Mouse (Mus musculus): ENCODE results near the gene Pcdh10. TPM values are rescaled to one million over a fixed set of nuclear protein-coding genes. Genes with fewer than 3 reads are reported as not detected.
A peak's percentile ranks its signal among the peaks of the same experiment; 100 is the strongest.

The Pcdh10 gene
- polyA plus RNA-seq (2014; fragmentation: Nextera tagmentation; extraction: Ambion mirVana) = 30.9 and 35.4 TPM in 2 replicates

- Histone ChIP-seq H3K9ac (replicated peaks; ENCODE audit: low read length) (peak within 1 kb of the TSS; percentile 77), H3K4me1 (ENCODE audit: control insufficient read depth, insufficient read depth, low read length) (peaks cover 3% of the 10 kb centered on the region; the same call in 1 of the 2 replicates), H3K36me3 (ENCODE audit: control insufficient read depth, insufficient read depth, low read length) (no peaks in the 10 kb centered on the region), H3K4me3 (replicated peaks; ENCODE audit: low read depth, low read length) (peak within 1 kb of the TSS; percentile 76), H3K4me2 (ENCODE audit: low read length) (peak within 1 kb of the TSS; percentile 87), H3K9me3 (ENCODE audit: control insufficient read depth, low read length) (no peaks in the 10 kb centered on the region), H3K27ac (replicated peaks; ENCODE audit: low read depth, low read length) (peak within 1 kb of the TSS; percentile 88), H3K27me3 (ENCODE audit: control insufficient read depth, insufficient read depth, low read length) (no peaks in the 10 kb centered on the region)
- peak; percentile 87 for ATAC-seq (ENCODE audit: low FRiP score, low TSS enrichment)
- DNase-seq = peak; percentile 99
- WGBS = under 1% methylated on average over 26 of the region's 26 CpGs
Observed at GRCm38 (mm10) chr3:45378145-45378544, at the start of gene Pcdh10. Pcdh10 (plus strand) TSS chr3:45378398.

DNA sequence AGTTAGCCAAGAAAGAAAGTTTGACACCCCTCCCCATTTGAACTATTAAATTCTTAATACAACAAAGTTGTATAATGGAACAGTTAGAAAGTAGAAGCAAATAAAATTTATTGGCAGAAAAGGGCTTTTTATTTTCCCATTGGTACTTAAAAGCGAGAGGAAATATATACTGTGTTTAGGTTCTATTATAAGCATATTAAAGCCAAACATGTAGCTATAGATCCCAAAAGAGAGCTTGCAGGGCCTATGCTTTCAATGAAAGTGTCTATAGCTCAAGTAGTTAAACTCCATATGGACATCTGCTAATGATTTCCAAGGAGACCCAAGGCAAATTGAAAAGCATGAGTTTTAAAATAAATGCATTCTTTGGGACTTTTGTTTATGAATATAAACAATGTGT is 22.3 kb upstream of the Pcdh10 start:
- Histone ChIP-seq H3K9me3 (ENCODE audit: control insufficient read depth, low read length) (no peaks in the 10 kb centered on the region), H3K9ac (replicated peaks; ENCODE audit: low read length) (no peak overlapping the region), H3K27ac (replicated peaks; ENCODE audit: low read depth, low read length) (no peak overlapping the region), H3K4me1 (ENCODE audit: control insufficient read depth, insufficient read depth, low read length) (no peaks in the 10 kb centered on the region), H3K4me2 (ENCODE audit: low read length) (no peak overlapping the region), H3K27me3 (ENCODE audit: control insufficient read depth, insufficient read depth, low read length) (no peaks in the 10 kb centered on the region), H3K4me3 (replicated peaks; ENCODE audit: low read depth, low read length) (no peak overlapping the region), H3K36me3 (ENCODE audit: control insufficient read depth, insufficient read depth, low read length) (no peaks in the 10 kb centered on the region)
- ATAC-seq (ENCODE audit: low FRiP score, low TSS enrichment) (no peak), DNase-seq (no peak)
- 94% methylated on average over 1 of the region's 1 CpGs for WGBS

GRCm38 (mm10) chr3:45368952-45369351 is 9.2 kb upstream of the Pcdh10 start:
- ATAC-seq (ENCODE audit: low FRiP score, low TSS enrichment) (no peak), DNase-seq (no peak)
- no peaks in the 10 kb centered on the region for H3K36me3 ChIP-seq (ENCODE audit: control insufficient read depth, insufficient read depth, low read length)
- H3K4me2 ChIP-seq (ENCODE audit: low read length) = no peak overlapping the region
- no peak overlapping the region for H3K4me3 ChIP-seq (replicated peaks; ENCODE audit: low read depth, low read length)
- 54% methylated on average over 1 of the region's 1 CpGs for WGBS
- H3K4me1 ChIP-seq (ENCODE audit: control insufficient read depth, insufficient read depth, low read length) = no peaks in the 10 kb centered on the region
- H3K9ac ChIP-seq (replicated peaks; ENCODE audit: low read length) = no peak overlapping the region
- H3K27ac ChIP-seq (replicated peaks; ENCODE audit: low read depth, low read length) = no peak overlapping the region
- no peaks in the 10 kb centered on the region for H3K9me3 ChIP-seq (ENCODE audit: control insufficient read depth, low read length)
- H3K27me3 ChIP-seq (ENCODE audit: control insufficient read depth, insufficient read depth, low read length) = no peaks in the 10 kb centered on the region

DNA sequence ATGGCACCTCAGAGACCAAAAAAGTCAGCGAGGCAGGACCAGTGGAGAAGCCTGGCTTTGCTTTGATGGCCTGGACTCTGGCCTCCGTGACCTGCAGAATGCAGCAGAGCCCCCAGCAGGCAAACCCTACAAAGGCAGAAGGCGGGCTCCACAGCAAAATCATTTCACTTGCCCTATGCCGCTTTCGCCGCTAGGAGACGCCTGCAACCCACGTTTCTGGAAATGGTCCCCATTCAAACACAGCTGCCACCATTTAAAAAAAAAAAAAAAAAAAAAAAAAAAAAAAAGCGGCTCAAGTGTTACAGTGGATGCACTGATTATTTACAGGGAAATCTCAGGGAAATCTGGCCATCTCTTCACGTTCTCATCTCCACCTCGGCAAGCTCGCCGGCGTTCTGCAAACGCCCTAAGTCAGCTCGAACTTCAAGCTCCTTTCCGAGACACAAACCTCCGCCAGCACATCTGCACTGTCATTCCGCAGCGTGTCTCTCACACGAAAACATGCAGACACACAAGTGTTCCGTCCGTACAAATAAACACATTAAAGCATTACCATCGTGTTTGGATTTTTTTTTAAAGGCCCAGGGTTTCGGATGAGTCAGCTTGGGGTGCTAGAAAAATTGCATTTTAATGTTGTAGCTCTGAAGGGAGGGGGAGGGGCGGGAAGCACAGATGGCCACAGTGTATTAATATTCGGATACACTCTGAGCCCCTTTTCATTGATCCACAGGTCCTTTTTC is 2.3 kb upstream of the Pcdh10 start:
- peak overlapping the region; percentile 73 for H3K9ac ChIP-seq (replicated peaks; ENCODE audit: low read length)
- peaks cover 3% of the 10 kb centered on the region; the same call in 1 of the 2 replicates for H3K4me1 ChIP-seq (ENCODE audit: control insufficient read depth, insufficient read depth, low read length)
- peak overlapping the region; percentile 76 for H3K4me3 ChIP-seq (replicated peaks; ENCODE audit: low read depth, low read length)
- no peaks in the 10 kb centered on the region for H3K36me3 ChIP-seq (ENCODE audit: control insufficient read depth, insufficient read depth, low read length)
- H3K27me3 ChIP-seq (ENCODE audit: control insufficient read depth, insufficient read depth, low read length) = no peaks in the 10 kb centered on the region
- under 1% methylated on average over 27 of the region's 27 CpGs for WGBS
- DNase-seq = peak; percentile 93
- ATAC-seq (ENCODE audit: low FRiP score, low TSS enrichment) = peak; percentile 19; the same call in 1 of the 2 replicates
- peak overlapping the region; percentile 88 for H3K27ac ChIP-seq (replicated peaks; ENCODE audit: low read depth, low read length)
- no peaks in the 10 kb centered on the region for H3K9me3 ChIP-seq (ENCODE audit: control insufficient read depth, low read length)
- H3K4me2 ChIP-seq (ENCODE audit: low read length) = peak overlapping the region; percentile 87

- no peaks in the 10 kb centered on the region for H3K27me3 ChIP-seq (ENCODE audit: control insufficient read depth, insufficient read depth, low read length)
- peak overlapping the region; percentile 76 for H3K4me3 ChIP-seq (replicated peaks; ENCODE audit: low read depth, low read length)
- H3K9me3 ChIP-seq (ENCODE audit: control insufficient read depth, low read length) = no peaks in the 10 kb centered on the region
- under 1% methylated on average over 59 of the region's 59 CpGs for WGBS
- peak overlapping the region; percentile 87 for H3K4me2 ChIP-seq (ENCODE audit: low read length)
- H3K9ac ChIP-seq (replicated peaks; ENCODE audit: low read length) = peak overlapping the region; percentile 73
- peak; percentile 18 for ATAC-seq (ENCODE audit: low FRiP score, low TSS enrichment)
- peak; percentile 79 for DNase-seq
- H3K4me1 ChIP-seq (ENCODE audit: control insufficient read depth, insufficient read depth, low read length) = peaks cover 3% of the 10 kb centered on the region; the same call in 1 of the 2 replicates
- no peaks in the 10 kb centered on the region for H3K36me3 ChIP-seq (ENCODE audit: control insufficient read depth, insufficient read depth, low read length)
- H3K27ac ChIP-seq (replicated peaks; ENCODE audit: low read depth, low read length) = peak overlapping the region; percentile 88
Observed at GRCm38 (mm10) chr3:45376501-45377390, 1.5 kb upstream of the Pcdh10 start.

DNA sequence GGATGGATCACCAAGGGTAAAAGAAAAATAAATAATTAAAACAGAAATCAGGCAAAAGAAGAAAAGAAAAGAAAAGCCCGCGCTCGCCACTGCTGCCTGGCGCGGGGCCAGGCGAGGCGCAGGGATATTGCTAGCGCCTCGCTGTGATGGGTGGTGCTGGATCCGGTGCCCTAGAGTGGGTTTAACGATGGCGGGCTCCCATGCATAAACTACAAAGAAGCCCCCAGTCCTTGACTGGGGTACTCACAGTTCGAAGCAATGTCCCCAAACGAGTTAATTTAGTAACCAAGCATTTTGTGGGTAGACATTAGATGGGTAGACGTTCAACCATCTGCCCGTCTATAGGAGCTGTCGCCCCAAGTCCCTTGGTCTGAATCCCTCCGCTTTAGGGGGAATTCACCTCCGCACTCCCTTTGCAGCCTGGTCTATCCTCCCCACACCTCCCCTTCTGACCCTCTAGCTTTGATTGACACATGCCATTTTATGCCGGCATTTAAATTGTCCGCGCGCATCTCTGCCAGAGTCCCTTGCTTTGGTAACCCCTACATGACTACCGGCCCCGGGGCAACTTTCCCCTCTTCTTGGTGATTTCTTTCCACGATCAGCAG is 703 bp upstream of the Pcdh10 start:
- Histone ChIP-seq H3K4me2 (ENCODE audit: low read length) (peak overlapping the region; percentile 87), H3K4me3 (replicated peaks; ENCODE audit: low read depth, low read length) (peak overlapping the region; percentile 76), H3K27ac (replicated peaks; ENCODE audit: low read depth, low read length) (peak overlapping the region; percentile 88), H3K27me3 (ENCODE audit: control insufficient read depth, insufficient read depth, low read length) (no peaks in the 10 kb centered on the region), H3K4me1 (ENCODE audit: control insufficient read depth, insufficient read depth, low read length) (peaks cover 3% of the 10 kb centered on the region; the same call in 1 of the 2 replicates), H3K36me3 (ENCODE audit: control insufficient read depth, insufficient read depth, low read length) (no peaks in the 10 kb centered on the region), H3K9ac (replicated peaks; ENCODE audit: low read length) (peak overlapping the region; percentile 73), H3K9me3 (ENCODE audit: control insufficient read depth, low read length) (no peaks in the 10 kb centered on the region)
- ATAC-seq (ENCODE audit: low FRiP score, low TSS enrichment) (peak; percentile 35), DNase-seq (peak; percentile 87)
- WGBS = under 1% methylated on average over 26 of the region's 26 CpGs

GRCm38 (mm10) chr3:45379541-45379971 is 1.4 kb downstream of the Pcdh10 start:
- Histone ChIP-seq H3K27me3 (ENCODE audit: control insufficient read depth, insufficient read depth, low read length) (no peaks in the 10 kb centered on the region), H3K4me3 (replicated peaks; ENCODE audit: low read depth, low read length) (peak overlapping the region; percentile 76), H3K9me3 (ENCODE audit: control insufficient read depth, low read length) (no peaks in the 10 kb centered on the region), H3K4me1 (ENCODE audit: control insufficient read depth, insufficient read depth, low read length) (peaks cover 3% of the 10 kb centered on the region; the same call in 1 of the 2 replicates), H3K9ac (replicated peaks; ENCODE audit: low read length) (peak overlapping the region; percentile 77), H3K4me2 (ENCODE audit: low read length) (peak overlapping the region; percentile 87), H3K27ac (replicated peaks; ENCODE audit: low read depth, low read length) (peak overlapping the region; percentile 78), H3K36me3 (ENCODE audit: control insufficient read depth, insufficient read depth, low read length) (no peaks in the 10 kb centered on the region)
- under 1% methylated on average over 29 of the region's 29 CpGs for whole genome bisulfite sequencing
- no peak for ATAC-seq (ENCODE audit: low FRiP score, low TSS enrichment)
- peak; percentile 64 for DNase-seq

All from midbrain, embryonic 14.5 days (tissue).